Mouse (Mus musculus) CH12.LX (cell line): ENCODE data around the gene 0610012G03Rik. TPM values are rescaled to one million over a fixed set of nuclear protein-coding genes. Genes with fewer than 3 reads are reported as not detected.
"Not testable (repeated sequence)": the region's sequence is repeated elsewhere in the genome, so short reads cannot be mapped to it uniquely, and the experiment has no call there.

Source experiments
- DNase-seq: peaks from one replicate; pipeline ENCODE4 v3.0.0-alpha.2; 2013; ENCODE audit errors: extremely low read depth
- H3K27ac ChIP-seq: 2 replicates; pipeline ENCODE4 v1.5.1; 2012; ENCODE audit warnings: low read depth, mild to moderate bottlenecking, control low read depth, moderate library complexity; ENCODE audit not compliant: insufficient read depth
- H3K27me3 ChIP-seq: replicated peaks from 2 replicates; pipeline ENCODE3; 2012; ENCODE audit warnings: inconsistent platforms
- H3K36me3 ChIP-seq, 2 experiments: replicated peaks in 1 of 2; 2 replicates each; pipeline versions ENCODE3 to v1.6.1; 2012; ENCODE audit warnings: inconsistent platforms in 1 of 2, low read length in 1 of 2, mild to moderate bottlenecking in 1 of 2, mixed read lengths in 1 of 2, moderate library complexity in 1 of 2; ENCODE audit not compliant: control insufficient read depth in 1 of 2, insufficient read depth in 1 of 2
- H3K4me1 ChIP-seq, 2 experiments: 2 replicates each; pipeline ENCODE4 v1.6.1; 2012; ENCODE audit warnings: inconsistent platforms in 1 of 2, moderate library complexity in 1 of 2; ENCODE audit not compliant: insufficient read depth in 2 of 2, control insufficient read depth in 1 of 2
- H3K4me2 ChIP-seq: 2 replicates; pipeline ENCODE4 v1.6.1; 2012; ENCODE audit warnings: low read depth, mild to moderate bottlenecking, control low read depth; ENCODE audit not compliant: poor library complexity, insufficient read depth, severe bottlenecking
- H3K4me3 ChIP-seq, 3 experiments: fragments of 150-350 bp in 1 of 3; sonication (generic) in 1 of 3; replicated peaks in 1 of 3; 2 replicates each; pipeline versions ENCODE3 to v1.5.1; 2011 to 2012; ENCODE audit warnings: low read depth in 2 of 3, low read length in 2 of 3, mild to moderate bottlenecking in 2 of 3, moderate library complexity in 2 of 3, control low read depth in 1 of 3, improper control_type of control experiment in 1 of 3, inconsistent platforms in 1 of 3, mixed read lengths in 1 of 3; ENCODE audit not compliant: poor library complexity in 1 of 3
- H3K79me2 ChIP-seq: replicated peaks from 2 replicates; pipeline ENCODE4 v1.6.1; 2012; ENCODE audit warnings: mild to moderate bottlenecking, moderate library complexity; ENCODE audit not compliant: control insufficient read depth, poor library complexity, insufficient read depth, severe bottlenecking; ENCODE audit errors: extremely low read depth
- H3K9ac ChIP-seq: 2 replicates; pipeline ENCODE4 v1.6.1; 2012; ENCODE audit warnings: low read depth, mild to moderate bottlenecking, control low read depth, moderate library complexity; ENCODE audit not compliant: insufficient read depth
- H3K9me3 ChIP-seq: replicated peaks from 2 replicates; pipeline ENCODE3; 2012; ENCODE audit warnings: low read length, inconsistent platforms, mixed read lengths
- CHD2 ChIP-seq: IDR thresholded peaks from 2 replicates; pipeline ENCODE4 v1.6.1; 2011; ENCODE audit warnings: low read length, improper control_type of control experiment
- ETS1 ChIP-seq: conservative IDR thresholded peaks from 2 replicates; pipeline ENCODE4 v1.6.1; 2012; ENCODE audit warnings: low read depth, mild to moderate bottlenecking, inconsistent platforms, low read length, improper control_type of control experiment, moderate library complexity
- IRF4 ChIP-seq: IDR thresholded peaks from 2 replicates; pipeline ENCODE4 v1.6.1; 2014; ENCODE audit warnings: low read depth, mild to moderate bottlenecking, inconsistent platforms, low read length, improper control_type of control experiment
- JUN ChIP-seq: IDR thresholded peaks from 2 replicates; pipeline ENCODE4 v1.6.1; 2011; ENCODE audit warnings: low read depth, mild to moderate bottlenecking, low read length, improper control_type of control experiment, moderate library complexity; ENCODE audit not compliant: insufficient read depth
- JUND ChIP-seq: conservative IDR thresholded peaks from 2 replicates; pipeline ENCODE4 v1.6.1; 2011; ENCODE audit warnings: low read depth, low read length, improper control_type of control experiment
- KAT2A ChIP-seq: IDR thresholded peaks from 2 replicates; pipeline ENCODE4 v1.6.1; 2012; ENCODE audit warnings: low read length, improper control_type of control experiment, inconsistent platforms; ENCODE audit not compliant: insufficient replicate concordance
- MAZ ChIP-seq: IDR thresholded peaks from 2 replicates; pipeline ENCODE4 v1.6.1; 2012; ENCODE audit warnings: low read depth, mild to moderate bottlenecking, inconsistent platforms, low read length, improper control_type of control experiment, moderate library complexity
- MEF2A ChIP-seq: IDR thresholded peaks from 2 replicates; pipeline ENCODE4 v1.6.1; 2014; ENCODE audit warnings: low read depth, mild to moderate bottlenecking, inconsistent platforms, low read length, improper control_type of control experiment, borderline replicate concordance
- MYC ChIP-seq: IDR thresholded peaks from 2 replicates; pipeline ENCODE4 v1.6.1; 2011; ENCODE audit warnings: low read depth, mild to moderate bottlenecking, improper control_type of control experiment, low read length
- NRF1 ChIP-seq: IDR thresholded peaks from 2 replicates; pipeline ENCODE4 v1.6.1; 2014; ENCODE audit warnings: low read depth, mild to moderate bottlenecking, inconsistent platforms, low read length, improper control_type of control experiment, moderate library complexity
- PAX5 ChIP-seq: IDR thresholded peaks from 2 replicates; pipeline ENCODE4 v1.6.1; 2012; ENCODE audit warnings: low read length, inconsistent platforms, mixed read lengths
- POLR2A ChIP-seq: IDR thresholded peaks from 2 replicates; pipeline ENCODE4 v1.6.1; 2011; ENCODE audit warnings: low read depth, mild to moderate bottlenecking, improper control_type of control experiment, low read length
- RAD21 ChIP-seq: IDR thresholded peaks from 2 replicates; pipeline ENCODE4 v1.6.1; 2011; ENCODE audit warnings: low read depth, mild to moderate bottlenecking, low read length, improper control_type of control experiment, moderate library complexity
- SMC3 ChIP-seq: IDR thresholded peaks from 2 replicates; pipeline ENCODE4 v1.6.1; 2011; ENCODE audit warnings: low read depth, low read length, improper control_type of control experiment
- TCF12 ChIP-seq: IDR thresholded peaks from 2 replicates; pipeline ENCODE4 v1.6.1; 2014; ENCODE audit warnings: low read depth, mild to moderate bottlenecking, inconsistent platforms, low read length, improper control_type of control experiment
- UBTF ChIP-seq: IDR thresholded peaks from 2 replicates; pipeline ENCODE4 v1.6.1; 2012; ENCODE audit warnings: low read depth, mild to moderate bottlenecking, inconsistent platforms, low read length, improper control_type of control experiment, moderate library complexity
- ZC3H11A ChIP-seq: IDR thresholded peaks from 2 replicates; pipeline ENCODE4 v1.6.1; 2012; ENCODE audit warnings: low read depth, mild to moderate bottlenecking, inconsistent platforms, low read length, improper control_type of control experiment
- dilution Hi-C: fragments of 300-500 bp; cut with MboI; formaldehyde crosslinking; loops from 2 replicates; pipeline ENCODE4 v1.14.3; 2020; ENCODE audit warnings: low sequenced_read_pairs; ENCODE audit not compliant: extremely low pct_unique_long_range_greater_than_20kb, extremely low pct_ligation_motif_present
- in situ Hi-C: fragments of 300-500 bp; cut with MboI; formaldehyde crosslinking; loops from 3 replicates; pipeline ENCODE4 v1.14.3; 2019; ENCODE audit warnings: low sequenced_read_pairs, low pct_ligation_motif_present, low pct_unique_long_range_greater_than_20kb, mixed read lengths
- polyA plus RNA-seq: library from polyadenylated mRNA; unstranded; fragments of >175 nt; gene quantifications from 2 replicates; pipeline ENCODE4 v1.2.1, GENCODE M21; 2012; ENCODE audit warnings: low read depth; ENCODE audit not compliant: insufficient read length
- total RNA-seq, 2 experiments: library from RNA; depleted of rRNA; stranded (reverse); fragments of 300-350 nt in 1 of 2; fragments of >200 nt in 1 of 2; gene quantifications; 2 replicates each; pipeline ENCODE4 v1.2.3; 2012 to 2014

The 0610012G03Rik gene
- total and polyA plus RNA-seq, 3 experiments, result 29.4 to 48.0 (median 38.0) TPM

DNA sequence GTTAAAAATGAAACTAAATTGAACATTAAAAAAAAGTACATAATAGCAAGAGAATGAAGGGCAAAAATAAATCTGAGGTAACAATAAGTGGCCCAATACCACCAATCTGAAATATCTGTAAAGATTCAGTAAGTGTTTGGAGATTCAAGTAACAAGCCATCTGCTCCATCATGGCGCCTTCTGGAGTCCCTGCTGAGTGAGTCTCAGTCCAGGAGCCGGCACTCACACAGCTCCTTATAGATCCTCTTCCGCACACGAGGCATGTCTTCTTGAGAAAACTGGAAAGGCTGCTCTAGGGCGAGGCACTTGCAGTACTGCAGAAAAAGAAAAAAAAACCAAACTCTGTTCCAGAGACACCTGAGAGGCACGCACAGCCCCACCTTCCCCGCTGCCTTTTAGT, 14.9 kb upstream of the 0610012G03Rik start:
- dilution Hi-C loops, result no loop called here
- no peak overlapping the region for H3K27ac ChIP-seq
- H3K79me2 ChIP-seq, result no peaks in the 10 kb centered on the region
- no peak overlapping the region for H3K9ac ChIP-seq
- no peak for DNase-seq
- no peak overlapping the region for H3K4me2 ChIP-seq
- no peak overlapping the region for H3K4me3 ChIP-seq
- no peaks in the 10 kb centered on the region for H3K4me1 ChIP-seq
- H3K36me3 ChIP-seq, result peaks cover 54 to 86% of the 10 kb centered on the region in 2 experiments
- no peaks in the 10 kb centered on the region for H3K9me3 ChIP-seq
- no peak for TF ChIP-seq CHD2
- TF ChIP-seq PAX5, result no peak
- TF ChIP-seq JUND, result no peak
- no peak for TF ChIP-seq RAD21
- no peak for TF ChIP-seq ZC3H11A
- no peak for TF ChIP-seq UBTF
- TF ChIP-seq NRF1, result no peak
- TF ChIP-seq ETS1, result no peak
- TF ChIP-seq POLR2A, result no peak
- no peak for TF ChIP-seq IRF4
- H3K27me3 ChIP-seq, result no peaks in the 10 kb centered on the region
- in situ Hi-C loops, result no loop called here

DNA sequence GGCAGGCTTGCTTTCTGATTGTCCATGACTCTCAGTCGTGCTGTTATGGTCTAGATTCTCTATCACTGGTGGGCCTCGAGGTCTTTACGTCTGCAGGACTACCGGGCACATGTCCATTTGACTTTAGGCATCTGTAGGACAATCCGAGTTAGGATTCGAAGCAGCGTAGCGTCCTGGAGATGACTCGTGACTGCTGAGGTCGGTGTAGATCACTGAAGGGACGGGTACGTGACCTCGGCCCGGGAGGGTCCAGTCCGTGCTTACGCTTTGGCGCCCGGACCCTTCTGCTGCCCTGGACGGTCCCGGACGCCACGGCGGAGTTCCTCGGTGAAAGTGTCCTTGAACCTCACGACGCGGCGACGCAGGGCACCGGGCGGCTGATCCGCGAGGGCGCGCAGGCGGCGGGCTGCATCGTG, 385 bp downstream of the 0610012G03Rik start:
- TF ChIP-seq NRF1 (no peak), MEF2A (no peak), UBTF (no peak), MAZ (no peak), SMC3 (no peak), RAD21 (no peak)
- Histone ChIP-seq H3K79me2 (peaks cover 55% of the 10 kb centered on the region), H3K4me1 (peaks cover 9 to 57% of the 10 kb centered on the region in 2 experiments), H3K4me3 (peak overlapping the region; percentile 87 to 94 (median 90)), H3K9me3 (no peaks in the 10 kb centered on the region), H3K27me3 (no peaks in the 10 kb centered on the region), H3K36me3 (peaks cover 9 to 58% of the 10 kb centered on the region in 2 experiments), H3K9ac (peak overlapping the region; percentile 57), H3K4me2 (peak overlapping the region; percentile 64), H3K27ac (peak overlapping the region; percentile 67)
- dilution Hi-C loops, result no loop called here
- no peak for DNase-seq
- in situ Hi-C loops, result no loop called here

DNA sequence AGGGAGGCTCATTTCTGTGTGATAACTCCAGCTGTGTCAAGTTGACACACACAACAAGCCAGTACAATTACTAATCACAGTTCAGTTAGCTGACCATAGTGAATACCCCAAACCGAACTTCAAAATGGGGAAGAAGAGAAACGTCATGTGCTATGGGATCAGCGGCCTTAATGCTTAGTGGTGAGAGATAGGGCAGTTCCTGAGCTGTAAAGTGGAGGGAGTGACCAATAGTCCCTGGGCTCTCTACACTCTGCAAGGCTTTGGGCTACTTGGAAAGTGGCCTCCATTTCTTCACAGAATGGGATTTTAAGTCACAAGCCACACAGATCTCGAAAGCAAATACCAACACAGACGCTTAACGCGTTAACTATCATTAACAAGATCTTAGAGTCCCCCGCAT, 961 bp downstream of the 0610012G03Rik start:
- in situ Hi-C loops, result no loop called here
- no peak for TF ChIP-seq UBTF
- no peak for TF ChIP-seq PAX5
- no peak for TF ChIP-seq KAT2A
- no peak for TF ChIP-seq MYC
- no peak for TF ChIP-seq TCF12
- no peak for TF ChIP-seq ZC3H11A
- TF ChIP-seq JUND, result no peak
- no peak for TF ChIP-seq JUN
- dilution Hi-C loops, result no loop called here
- peak overlapping the region; percentile 57 for H3K9ac ChIP-seq
- H3K4me2 ChIP-seq, result peak overlapping the region; percentile 64
- peaks cover 9 to 57% of the 10 kb centered on the region in 2 experiments for H3K4me1 ChIP-seq
- no peak for DNase-seq
- peaks cover 49% of the 10 kb centered on the region for H3K79me2 ChIP-seq
- peaks cover 7 to 54% of the 10 kb centered on the region in 2 experiments for H3K36me3 ChIP-seq
- no peak overlapping the region for H3K27ac ChIP-seq
- no peaks in the 10 kb centered on the region for H3K27me3 ChIP-seq
- peak overlapping the region; percentile 87 to 94 (median 90) for H3K4me3 ChIP-seq
- H3K9me3 ChIP-seq, result no peaks in the 10 kb centered on the region

DNA sequence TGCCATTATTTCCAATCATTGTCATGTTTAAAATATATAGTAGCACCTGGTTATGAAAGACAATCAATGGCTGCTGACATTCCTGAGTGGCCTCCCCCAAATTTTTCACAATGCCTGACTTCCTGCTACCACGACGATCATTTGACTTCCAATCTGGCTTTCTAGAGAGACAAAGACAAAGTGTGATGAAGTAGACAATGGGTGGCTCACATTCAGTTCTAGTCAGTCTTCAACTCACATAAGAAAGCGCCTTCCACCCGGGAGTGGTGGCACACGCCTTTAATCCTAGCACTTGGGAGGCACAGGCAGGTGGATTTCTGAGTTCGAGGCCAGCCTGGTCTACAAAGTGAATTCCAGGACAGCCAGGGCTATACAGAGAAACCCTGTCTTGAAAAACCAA, 2.3 kb downstream of the 0610012G03Rik start:
- H3K4me3 ChIP-seq, dilution Hi-C loops, H3K9ac ChIP-seq, H3K27me3 ChIP-seq, DNase-seq, H3K27ac ChIP-seq, H3K4me2 ChIP-seq, H3K9me3 ChIP-seq, in situ Hi-C loops: not testable (repeated sequence)
- peaks cover 3 to 47% of the 10 kb centered on the region in 2 experiments for H3K36me3 ChIP-seq
- H3K4me1 ChIP-seq, result peaks cover 9 to 60% of the 10 kb centered on the region in 2 experiments
- peaks cover 37% of the 10 kb centered on the region for H3K79me2 ChIP-seq
